Mouse (Mus musculus) fibroblast of lung, adult 2 months (primary cell): ENCODE measurements around the gene C1qtnf1.
"Not testable (repeated sequence)": the region's sequence is repeated elsewhere in the genome, so short reads cannot be mapped to it uniquely, and the experiment has no call there.

ENCODE experiments used
- DNase-seq: peaks from one replicate; pipeline ENCODE4 v3.0.0-alpha.2; 2011; ENCODE audit warnings: low read depth

Gene C1qtnf1

DNA sequence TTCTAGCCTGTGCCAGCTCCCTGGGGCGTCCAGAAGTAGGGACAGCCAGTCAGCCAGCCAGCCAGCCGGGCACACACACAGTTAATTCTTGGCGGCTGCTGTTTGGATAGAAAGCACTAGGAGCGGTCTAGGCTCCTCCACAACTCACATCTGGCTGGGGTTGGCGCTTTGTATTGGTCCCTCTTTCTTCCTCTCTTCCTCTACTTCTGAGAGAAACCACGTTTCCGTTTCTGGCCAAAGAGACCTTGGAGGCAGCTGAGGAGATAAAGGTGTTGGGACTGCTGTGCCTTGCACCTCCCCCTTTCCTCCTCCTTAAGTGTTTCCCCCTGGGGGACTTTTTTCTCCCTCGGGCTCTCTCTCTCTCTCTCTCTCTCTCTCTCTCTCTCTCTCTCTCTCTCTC is at the start of gene C1qtnf1:
Gene C1qtnf1, plus strand, starts transcription at position 218 of the 400 bp plus-strand sequence.
- no peak for DNase-seq

DNA sequence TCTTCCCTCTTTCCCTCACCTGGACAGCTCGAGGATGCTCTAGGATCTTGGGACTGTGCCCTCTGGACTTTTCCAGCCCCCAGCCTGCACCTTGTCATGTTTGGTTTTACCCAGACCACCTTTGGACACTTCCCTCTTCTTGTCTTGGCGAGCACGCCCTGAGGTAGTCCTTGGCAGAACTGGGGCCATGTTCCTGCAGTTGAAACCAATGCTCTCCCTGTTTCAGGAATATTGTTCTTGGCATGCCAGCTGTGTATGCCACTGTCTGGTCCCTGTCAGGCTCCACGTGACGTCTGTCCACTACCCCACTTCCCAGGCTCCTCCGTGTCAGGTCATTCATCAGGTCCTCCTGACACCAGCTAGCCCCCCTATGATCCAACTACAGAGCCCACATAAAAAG is 49.3 kb upstream of the C1qtnf1 start:
- no peak for DNase-seq

DNA sequence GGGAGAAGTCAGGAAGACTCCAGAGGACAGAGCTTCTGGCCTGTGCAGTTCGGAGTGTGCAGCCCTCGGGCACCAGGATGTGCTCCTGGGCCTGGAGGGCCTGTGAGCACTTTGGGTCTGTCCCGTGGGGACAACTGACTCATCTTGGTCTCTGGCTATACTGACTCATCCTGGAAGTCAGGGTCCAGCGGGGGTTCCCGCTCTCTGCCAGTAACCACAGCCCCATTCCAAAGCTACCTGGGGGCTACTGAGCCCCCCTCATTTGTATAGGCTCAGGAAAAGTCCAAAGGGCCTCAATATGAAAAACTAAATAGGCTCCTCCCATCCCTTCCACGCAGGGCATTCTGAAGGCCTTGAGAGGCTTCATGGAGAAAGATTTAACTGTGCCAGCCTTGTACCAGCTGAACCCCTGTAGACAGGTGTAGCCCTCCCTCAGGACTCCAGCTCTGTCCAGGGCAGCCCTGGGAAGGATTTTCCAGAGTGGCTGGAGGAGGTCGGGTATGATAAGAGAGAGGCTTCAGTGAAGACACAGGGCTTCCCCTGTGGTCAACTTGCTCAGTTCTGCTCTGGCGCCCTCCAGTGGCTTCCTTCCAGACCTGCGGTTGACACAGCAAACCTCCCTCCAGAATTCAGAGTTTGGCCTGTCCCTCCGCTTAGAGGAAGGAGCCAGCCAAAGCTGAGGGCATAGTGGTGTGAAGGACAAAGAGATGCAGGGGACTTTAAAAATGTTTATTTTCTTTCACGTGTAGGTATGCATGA is 48.6 kb upstream of the C1qtnf1 start:
- DNase-seq = peak; percentile 73

DNA sequence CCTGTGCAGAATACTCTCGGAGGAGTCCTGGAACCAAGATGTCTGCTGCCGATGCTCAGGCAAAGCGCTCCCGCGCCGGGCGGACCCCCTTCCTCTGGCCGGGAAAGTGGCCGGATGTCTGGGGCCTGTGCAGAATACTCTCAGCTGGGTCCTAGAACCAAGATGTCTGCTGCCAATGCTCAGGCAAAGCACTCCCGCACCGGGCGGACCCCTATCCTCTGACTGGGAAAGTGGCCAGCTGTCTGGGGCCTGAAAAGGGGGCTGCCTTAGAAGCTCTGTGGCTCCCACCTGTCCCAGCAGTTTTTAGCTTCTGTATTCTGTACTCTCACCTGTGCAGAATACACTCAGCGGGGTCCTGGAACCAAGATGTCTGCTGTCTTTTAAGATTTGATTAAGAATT is 40.2 kb upstream of the C1qtnf1 start:
- DNase-seq = not testable (repeated sequence)

DNA sequence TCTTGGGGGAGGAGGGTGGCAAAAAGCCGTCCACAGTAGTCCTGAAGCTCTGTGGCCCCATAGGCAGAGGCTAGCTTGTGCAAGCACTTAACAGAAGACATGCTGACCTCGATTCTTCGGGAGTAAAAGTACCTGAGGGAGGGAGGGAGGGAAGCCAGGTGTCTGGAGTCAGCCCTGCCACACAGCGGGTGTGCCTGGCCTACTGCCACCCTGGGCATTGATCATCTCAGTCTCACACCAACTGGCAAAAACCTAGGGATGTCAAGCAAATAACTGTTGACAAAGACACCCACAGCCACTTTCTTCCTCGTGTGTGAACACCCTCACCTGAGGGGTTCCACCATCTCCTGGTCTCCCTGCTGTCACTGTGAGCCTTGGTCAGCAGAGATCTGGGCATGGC is 34.0 kb upstream of the C1qtnf1 start:
- DNase-seq = no peak

DNA sequence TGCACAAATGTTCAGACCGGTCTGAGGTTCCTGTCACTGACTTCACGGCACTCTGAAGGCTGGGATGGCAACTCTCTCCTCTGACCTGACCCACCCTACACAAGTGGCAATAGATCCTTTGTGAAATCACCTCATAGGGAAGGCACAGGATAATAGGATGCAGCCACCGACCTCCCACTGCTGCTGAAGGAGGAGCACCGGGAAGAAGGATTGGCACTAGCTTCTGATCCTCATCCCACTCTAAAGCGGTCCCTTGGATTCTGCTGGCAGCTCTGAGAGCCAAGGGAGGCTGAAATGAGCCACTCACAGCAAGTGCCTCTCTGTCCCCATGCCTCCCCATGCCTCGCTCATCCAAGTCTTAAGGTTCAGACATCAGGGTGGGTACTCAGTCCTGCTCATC is 33.5 kb upstream of the C1qtnf1 start:
- DNase-seq = no peak

DNA sequence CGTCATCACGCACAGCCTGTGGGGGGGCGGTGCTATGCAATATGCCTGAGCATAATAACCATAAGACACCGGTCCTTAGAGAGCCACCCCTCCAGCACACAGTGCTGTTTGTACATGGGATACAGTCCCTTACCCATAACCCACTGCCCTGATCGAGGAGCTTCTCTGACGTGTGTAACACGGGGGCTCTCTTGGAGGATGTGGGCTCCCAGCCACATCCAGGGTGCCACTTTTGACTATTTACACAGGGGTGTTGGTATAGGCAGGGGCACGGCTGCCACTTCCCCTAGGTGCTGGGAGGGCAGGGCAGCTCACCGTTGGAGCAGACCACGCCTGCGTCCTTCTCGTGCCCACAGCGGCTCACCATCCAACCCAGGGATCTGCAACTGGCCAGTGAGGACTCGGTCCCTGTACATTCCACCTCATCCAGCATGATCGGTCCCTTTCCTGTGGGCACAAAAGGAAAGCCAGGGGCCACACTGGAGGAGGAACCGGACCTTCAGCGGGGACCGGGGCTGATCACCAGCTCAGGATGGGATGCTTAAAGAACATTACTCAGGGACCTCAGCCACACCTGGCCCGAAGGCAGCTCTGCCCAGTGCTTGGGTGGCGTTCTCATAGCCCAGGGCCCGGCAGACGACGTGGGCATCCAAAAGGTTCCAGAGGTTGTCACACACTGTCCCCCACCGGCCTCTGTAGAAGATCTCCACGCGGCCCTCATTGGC is 30.0 kb upstream of the C1qtnf1 start:
- DNase-seq = no peak

DNA sequence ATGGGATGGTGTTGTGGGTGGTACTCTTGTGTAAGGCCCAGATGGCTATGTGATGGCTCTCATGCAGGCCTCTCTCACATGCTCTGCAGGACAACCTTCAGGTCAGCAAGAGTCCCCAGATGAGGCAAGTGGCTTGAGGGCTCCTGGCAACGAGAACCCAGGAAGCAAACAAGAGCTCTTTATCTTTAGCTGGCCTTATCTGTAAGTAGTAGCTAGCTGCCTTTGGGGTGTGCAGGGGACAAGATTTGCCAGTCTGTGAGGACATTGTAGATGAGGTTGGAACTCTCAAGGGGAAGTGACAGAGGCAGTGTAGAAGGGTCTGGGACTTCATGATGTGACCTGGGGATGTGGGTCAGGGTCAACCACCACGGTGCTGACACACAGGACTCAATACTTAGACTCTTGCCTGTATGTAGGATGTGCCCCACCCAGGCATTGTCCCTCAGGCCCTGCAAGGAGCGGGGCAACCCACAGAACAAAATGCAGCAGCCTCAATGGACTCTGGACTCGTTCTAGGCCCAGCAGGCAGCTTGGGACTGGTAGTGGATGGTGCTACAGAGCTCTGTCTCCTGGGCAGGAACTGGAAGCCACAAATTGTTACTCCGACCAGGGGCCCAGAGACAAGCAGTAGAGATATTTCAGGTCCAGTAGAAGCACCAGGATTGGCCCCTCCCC is 28.0 kb upstream of the C1qtnf1 start:
- no peak for DNase-seq

DNA sequence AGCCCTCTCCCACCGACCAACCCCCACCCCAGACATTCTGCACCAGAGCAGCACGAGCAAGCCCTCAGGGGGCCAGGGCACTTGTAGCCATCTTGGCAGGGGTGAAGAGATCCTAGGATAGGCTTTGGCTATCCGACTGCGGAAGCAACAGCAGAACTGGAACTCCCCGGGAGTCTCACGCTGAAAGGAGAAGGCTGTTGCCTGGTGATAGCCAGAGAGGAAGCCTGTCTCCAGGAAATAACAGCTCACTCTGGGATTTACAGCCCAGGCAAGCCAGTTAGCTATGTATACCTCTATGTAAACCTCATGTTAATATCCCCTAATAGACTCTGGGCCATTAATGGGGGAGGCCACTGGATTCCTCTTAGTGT is 27.5 kb upstream of the C1qtnf1 start:
- no peak for DNase-seq

DNA sequence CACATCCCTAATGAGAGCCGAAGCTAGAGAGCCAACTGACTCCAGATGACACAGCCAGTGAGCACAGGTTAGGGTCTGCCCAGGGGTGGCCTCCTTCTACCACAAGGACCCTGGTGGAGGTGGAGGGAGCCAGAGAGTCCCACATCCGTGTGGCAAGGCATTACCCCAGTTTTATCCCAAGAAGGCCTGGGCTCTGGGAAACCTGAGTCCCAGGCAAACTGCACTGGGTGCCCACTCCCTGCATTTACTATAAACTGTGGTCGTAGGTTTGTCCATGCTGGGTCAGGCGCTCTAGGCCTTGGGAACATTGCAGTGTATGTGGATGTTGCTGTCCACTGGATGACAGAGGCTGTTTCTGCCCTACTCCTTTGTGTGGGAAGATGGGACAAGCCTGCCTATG is 26.8 kb upstream of the C1qtnf1 start:
- no peak for DNase-seq

DNA sequence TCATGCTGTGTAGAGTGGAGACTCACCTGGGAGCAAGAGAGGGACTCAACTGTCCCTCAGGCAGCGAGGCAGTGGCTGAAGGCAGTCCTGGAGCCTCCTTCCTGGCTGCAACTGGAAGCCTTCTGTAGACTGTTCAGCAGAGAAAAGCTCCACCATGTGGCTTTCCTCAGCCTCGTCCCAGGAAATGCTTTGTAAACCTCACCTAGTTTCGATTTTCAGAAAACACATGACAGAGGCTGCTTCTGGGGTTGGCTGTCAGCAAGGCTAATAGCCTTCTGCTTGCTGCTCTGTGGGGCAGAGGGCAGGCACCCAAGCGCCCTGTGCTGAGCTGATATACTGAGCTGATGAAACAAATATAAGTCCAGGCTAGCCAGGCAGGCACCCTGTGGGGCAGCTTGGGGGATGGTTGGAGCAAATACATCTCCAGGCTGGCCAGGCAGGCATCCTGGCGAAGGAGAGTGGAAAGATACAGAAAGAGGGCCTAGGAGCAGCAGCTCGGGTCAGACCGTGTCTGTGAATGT is 26.2 kb upstream of the C1qtnf1 start, which contains the start of gene Lgals3bp:
Gene Lgals3bp, minus strand, starts transcription at position 333 of the 521 bp plus-strand sequence.
- peak; percentile 91 for DNase-seq

DNA sequence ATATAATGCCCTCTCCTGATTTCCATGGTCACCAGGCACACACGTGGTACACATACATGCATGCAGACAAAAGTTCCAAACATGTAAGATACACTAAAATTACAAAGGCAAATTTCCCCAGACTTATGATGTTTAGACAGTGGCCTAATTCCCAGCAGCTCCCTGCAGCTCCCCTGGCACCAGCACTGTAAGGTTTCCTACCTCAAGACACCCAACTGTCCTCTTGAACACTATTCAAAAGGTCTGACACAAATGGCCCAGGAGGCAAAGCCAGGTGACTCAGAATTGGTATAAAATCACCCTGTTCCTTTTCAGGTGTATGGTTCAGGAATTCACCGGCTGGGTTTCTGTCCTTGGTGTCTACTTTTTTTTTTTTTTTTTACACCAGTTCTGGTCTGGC is 24.8 kb upstream of the C1qtnf1 start:
- no peak for DNase-seq

DNA sequence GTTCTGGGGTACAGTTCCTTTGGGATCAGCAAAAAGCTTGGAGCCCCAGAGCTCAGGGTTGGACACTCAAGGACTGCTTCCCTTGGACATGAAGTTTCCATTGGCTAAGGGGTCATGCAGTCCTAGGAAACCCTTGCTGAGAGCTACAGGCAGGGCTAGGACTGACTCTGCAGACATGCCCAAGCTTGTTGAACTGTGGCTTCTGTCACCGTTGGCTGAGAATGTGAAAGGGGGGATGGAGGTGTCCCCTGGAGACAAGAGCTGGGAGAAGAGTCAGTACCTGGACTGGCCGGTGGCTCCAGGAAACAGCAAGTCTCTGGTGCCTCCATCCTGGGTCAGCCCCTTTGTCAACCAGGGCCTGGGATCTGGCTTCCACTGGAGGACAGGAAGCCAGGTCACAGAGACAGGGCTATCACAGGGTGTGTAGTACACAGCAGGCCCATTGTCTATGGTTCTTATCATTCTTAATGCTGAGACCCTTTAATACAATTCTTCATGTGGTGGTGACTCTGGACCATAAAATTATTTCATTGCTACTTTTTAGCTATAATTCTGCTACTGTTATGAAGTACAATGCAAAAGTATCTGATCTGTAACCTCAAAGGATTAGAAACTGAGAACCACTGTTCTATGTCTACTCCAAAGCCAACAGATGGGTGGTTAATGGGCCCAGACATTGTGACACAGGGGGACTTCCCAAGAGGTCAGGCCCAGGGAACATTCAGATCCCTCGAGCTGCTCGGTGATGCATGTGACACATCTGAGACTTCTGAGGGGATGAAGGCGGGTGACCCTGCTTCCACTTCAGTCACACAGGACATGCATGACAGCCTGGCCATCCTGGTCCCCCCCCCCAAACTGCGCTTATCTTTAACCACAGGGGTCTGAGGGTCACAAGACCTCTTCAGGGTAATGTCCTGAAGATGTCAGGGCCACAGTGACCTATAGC is 23.8 kb upstream of the C1qtnf1 start:
- no peak for DNase-seq

DNA sequence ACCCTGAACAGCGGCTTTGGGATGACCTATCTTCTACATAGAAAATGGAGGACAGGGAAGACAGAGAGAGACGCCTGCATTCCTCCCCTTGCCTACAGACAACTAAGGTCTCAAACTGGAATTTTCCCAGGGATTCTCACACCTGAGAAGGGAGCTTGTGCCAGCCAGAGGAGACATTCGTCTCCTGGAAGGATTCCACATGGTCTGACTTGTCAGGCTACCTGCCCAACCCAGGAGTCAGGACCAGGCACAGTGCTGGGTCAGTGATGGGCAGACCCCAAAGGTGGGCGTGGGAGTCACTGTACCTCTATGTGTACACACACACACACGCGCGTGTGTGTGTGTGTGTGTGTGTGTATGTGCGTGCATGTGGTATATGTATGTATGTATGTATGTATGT is 22.7 kb upstream of the C1qtnf1 start:
- no peak for DNase-seq

DNA sequence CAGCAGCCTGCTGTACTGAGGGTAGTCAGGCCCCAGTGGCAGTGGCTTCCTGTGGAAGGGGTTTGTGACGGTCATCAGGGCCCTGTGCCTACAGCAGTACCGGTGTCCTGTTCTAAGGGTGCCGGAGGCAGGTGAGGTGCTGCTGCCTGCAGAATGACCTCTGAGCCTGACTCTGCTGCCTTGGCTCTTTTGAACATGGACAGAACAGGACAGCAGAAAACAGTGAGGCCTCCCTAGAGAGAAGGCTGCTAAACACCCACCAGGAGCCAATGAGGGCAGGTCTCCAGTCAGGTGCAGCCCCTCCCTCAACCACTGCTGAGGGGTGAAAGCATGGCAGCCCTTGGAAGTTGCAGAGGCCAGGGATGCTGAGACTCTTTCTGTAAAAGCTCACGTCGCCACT is 21.5 kb upstream of the C1qtnf1 start:
- DNase-seq = no peak

DNA sequence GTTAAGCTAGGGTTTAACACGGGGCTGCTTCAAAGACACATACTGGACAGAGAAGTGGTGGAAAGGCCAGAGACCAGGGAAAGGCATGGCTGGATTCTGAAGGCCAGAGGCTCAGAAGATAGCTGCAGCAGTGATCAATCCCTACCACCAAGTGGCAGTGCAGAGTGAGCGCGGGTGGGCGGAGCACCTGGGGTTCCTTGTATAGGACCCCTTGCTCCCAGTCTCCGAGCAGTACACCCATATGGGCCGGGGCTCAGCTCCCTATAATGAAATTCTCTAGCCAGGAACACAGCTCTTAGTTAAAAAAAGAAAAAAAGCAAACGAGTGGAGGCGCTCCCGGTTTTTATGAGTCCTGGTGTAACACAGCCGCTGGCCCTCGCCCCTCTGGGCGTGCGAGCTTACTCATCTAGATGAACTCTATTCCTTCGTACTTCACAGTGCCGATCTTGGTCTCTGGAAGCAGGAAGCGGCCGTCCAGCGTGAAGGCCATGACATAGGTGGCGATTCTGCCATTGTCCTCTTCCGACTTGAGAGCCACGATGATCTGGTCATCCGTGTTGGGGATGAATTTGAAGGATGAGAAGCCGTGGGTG is 20.6 kb upstream of the C1qtnf1 start:
- DNase-seq = no peak

DNA sequence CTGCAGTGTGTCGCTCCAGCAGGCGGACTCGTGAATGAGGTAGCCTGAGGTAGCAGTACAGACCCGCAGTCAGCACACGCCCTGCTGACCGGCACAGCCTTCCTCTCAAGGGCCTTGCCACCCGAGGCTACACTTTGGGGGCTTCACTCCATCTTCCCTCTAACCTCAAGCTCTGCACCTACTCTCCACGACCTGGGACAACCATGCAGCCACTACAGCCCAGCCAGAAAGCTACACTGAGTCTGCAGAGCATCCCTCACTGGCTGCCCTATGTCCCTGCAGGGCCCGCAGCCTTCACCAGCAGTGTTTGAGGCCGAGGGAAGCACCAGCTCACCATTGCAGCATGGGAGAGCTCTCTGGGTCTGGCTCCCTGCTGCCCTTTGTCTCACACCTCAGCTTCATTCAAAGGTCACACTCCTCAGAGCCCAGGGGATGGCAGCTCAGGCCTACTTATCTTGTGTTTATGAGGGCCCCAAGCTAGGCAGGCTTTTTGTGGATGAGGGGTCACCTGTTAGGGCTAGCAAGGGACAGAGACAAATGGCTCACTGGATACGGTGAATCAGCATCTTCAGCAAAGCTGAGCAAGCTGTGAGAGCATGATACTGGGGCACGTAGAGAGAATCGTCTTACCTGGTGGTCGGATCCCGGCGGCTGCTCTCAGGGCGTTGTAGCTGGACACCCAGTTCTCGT is 19.8 kb upstream of the C1qtnf1 start:
- DNase-seq = no peak

DNA sequence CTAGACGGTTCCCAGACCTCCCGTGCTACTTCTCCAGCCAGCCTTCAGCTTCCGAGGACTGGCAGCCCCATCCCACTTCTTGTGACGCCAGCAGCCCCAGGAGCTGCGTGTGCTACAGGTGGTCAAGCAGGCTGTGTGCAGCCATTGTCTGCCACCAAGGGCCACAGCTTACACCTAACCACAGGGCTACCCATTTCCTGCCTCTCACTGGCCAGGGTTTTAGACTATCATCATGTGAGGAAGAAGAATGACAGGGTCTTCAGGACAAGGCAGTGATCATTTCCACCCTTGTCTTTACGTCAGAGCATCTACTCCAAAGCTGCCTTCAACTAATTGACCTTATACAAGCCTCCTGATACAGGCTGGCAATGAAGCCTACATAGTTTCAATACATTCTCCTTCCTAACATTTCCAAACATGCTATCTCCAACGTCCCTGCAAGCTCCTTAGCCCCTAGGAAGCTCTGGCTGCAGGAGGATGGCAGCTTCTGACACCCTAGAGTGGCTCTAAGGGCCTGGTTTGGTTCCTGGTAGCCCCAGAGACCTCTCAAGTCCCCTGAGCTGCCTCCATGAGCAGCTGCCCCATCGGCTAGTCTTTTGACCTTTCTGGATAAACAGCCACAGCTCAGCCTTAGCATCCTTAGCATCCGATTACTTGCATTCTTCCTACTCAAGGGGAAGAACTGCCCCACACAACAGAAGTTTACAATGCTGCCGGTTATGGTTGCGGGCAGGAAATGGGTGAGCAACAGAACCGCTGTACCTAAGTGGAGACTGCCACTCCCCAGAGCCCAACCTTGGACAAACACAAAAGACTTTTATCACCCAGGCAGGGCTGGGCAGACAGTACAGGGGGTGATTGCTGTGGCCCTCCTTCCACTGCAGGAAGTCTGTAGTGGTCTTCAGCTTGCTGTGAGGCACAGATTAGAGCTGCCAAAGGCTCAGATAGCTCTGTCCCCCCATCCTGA is 18.6 kb upstream of the C1qtnf1 start:
- no peak for DNase-seq

DNA sequence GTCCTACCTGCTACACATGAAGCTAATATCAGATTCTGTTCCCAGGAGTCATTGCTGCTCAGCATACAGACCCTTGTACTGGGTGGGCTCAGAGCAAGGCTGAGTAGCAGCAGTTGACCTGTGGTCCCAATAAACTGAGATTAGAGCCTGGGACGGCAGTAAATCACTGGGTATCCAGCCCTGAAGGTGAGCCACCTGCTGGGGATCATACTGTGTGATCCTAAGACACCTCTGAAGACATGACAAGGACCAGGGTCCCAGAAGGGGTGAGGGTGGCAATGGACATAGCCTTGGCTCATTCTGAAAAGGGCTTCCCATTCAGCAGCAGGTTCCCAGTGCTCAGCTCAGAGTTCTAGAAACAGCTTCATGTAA is 17.9 kb upstream of the C1qtnf1 start:
- no peak for DNase-seq

DNA sequence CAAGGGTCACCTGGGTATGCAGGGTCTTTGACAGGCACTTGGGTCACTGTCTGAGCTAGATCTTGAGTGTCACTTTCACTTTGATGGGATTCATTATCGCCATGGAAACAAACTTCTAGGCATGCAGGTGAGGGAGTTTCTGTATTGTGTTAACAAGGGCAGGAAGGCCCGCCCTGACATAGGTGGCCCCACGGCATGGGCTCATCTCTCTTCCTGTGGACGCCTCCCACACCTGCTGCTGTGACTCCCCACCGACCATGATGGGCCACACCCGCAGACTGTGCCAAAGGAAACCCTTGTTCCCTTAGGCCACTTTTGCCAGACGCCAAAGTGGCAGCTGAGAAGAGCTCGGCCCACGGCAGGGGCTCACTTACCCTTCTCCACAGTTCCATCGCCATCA is 17.5 kb upstream of the C1qtnf1 start:
- no peak for DNase-seq
